18 mouse cellular contexts compared by ENCODE assay signal in the genomic region with DNA sequence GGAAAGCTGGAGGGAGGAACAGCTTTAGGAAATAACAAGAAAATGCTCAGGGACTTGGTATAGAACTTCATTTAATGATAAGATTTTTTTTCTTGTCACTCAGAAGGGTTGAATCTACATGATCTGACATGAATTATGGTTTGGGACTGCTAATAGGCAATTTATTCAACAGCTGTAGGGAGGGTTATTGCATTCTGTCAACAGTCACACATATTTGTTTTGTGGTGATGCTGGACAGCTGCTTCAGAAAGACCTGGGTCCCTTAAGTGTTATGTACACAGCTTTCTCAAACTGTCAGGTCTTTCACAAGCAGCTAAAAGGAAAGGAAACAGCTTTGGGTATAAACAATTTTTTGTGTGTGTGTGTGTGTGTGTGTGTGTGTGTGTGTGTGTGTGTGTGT.
"Had no signal": no experiment of that assay in that cellular context is flagged by ENCODE, and none has a peak within 500 bp of the region (broad histone marks: within the 10 kb centered on the region; RNA-seq: fewer than 3 reads in every experiment).

No protein-coding gene starts in this region.

- H3K27ac ChIP-seq: liver, embryonic 14.5 days; lung, embryonic 15.5 days; midbrain, embryonic 10.5 days; midbrain, embryonic 12.5 days; midbrain, embryonic 15.5 days; neural tube, embryonic 13.5 days; neural tube, embryonic 15.5 days had no signal

- H3K36me3 ChIP-seq: lung, embryonic 15.5 days; midbrain, embryonic 10.5 days; midbrain, embryonic 12.5 days; midbrain, embryonic 15.5 days; neural tube, embryonic 13.5 days; neural tube, embryonic 15.5 days had no signal

- H3K4me2 ChIP-seq: lung, embryonic 15.5 days; midbrain, embryonic 12.5 days; midbrain, embryonic 15.5 days; neural tube, embryonic 13.5 days; neural tube, embryonic 15.5 days had no signal

- DNase-seq: lung, postnatal 14 days; lung, postnatal 36 days; retina, postnatal 1 day; right cerebral cortex, adult 18-20 months; right cerebral cortex, postnatal 25 days; right cerebral cortex, postnatal 4 days; spleen, adult 18-20 months; thymus, adult 18-20 months; thymus, postnatal 14 days; thymus, postnatal 36 days had no signal

- H3K9me3 ChIP-seq: lung, embryonic 15.5 days; midbrain, embryonic 10.5 days; midbrain, embryonic 12.5 days; midbrain, embryonic 15.5 days; neural tube, embryonic 13.5 days; neural tube, embryonic 15.5 days had no signal

- H3K27me3 ChIP-seq: lung, embryonic 15.5 days; midbrain, embryonic 12.5 days; midbrain, embryonic 15.5 days; neural tube, embryonic 13.5 days; neural tube, embryonic 15.5 days had no signal

- H3K4me3 ChIP-seq: lung, embryonic 15.5 days; midbrain, embryonic 10.5 days; midbrain, embryonic 12.5 days; midbrain, embryonic 15.5 days; myocyte; neural tube, embryonic 13.5 days; neural tube, embryonic 15.5 days had no signal

- H3K9ac ChIP-seq: liver, embryonic 14.5 days; lung, embryonic 15.5 days; midbrain, embryonic 12.5 days; midbrain, embryonic 15.5 days; neural tube, embryonic 13.5 days; neural tube, embryonic 15.5 days had no signal

- H3K4me1 ChIP-seq: lung, embryonic 15.5 days; midbrain, embryonic 10.5 days; midbrain, embryonic 12.5 days; midbrain, embryonic 15.5 days; neural tube, embryonic 13.5 days; neural tube, embryonic 15.5 days had no signal

- ATAC-seq: midbrain, embryonic 15.5 days had no signal
